15 mouse cellular contexts compared by ENCODE assay signal in genomic region chr10:128343436-128343835, GRCm38 (mm10). TPM values are rescaled to one million over a fixed set of nuclear protein-coding genes. Genes with fewer than 3 reads are reported as not detected.
DNase-seq lines count a peak whose midpoint lies in the region; ATAC-seq and TF ChIP-seq lines count a peak whose summit lies in the region.
"Had no signal": no experiment of that assay in that cellular context is flagged by ENCODE, and none has a peak within 500 bp of the region (broad histone marks: within the 10 kb centered on the region; RNA-seq: fewer than 3 reads in every experiment).

No protein-coding gene starts in this region.

- H3K36me3 ChIP-seq in lung, embryonic 14.5 days (ENCODE audit: insufficient read depth) = peaks cover 9% of the 10 kb centered on the region; the same call in 1 of the 2 replicates
- no peaks in the 10 kb centered on the region for H3K36me3 ChIP-seq in stomach, embryonic 16.5 days (ENCODE audit: control insufficient read depth, insufficient read depth, low read length)
- H3K36me3 ChIP-seq: neural tube, embryonic 12.5 days had no signal

- WGBS in lung, embryonic 14.5 days = 91% methylated on average over 1 of the region's 1 CpGs
- WGBS in lung, adult 2 months = 64% methylated on average over 1 of the region's 1 CpGs
- WGBS in stomach, embryonic 16.5 days = 86% methylated on average over 1 of the region's 1 CpGs

- H3K9ac ChIP-seq in lung, embryonic 14.5 days = no peak overlapping the region
- no peak overlapping the region; the same call in 1 of the 2 replicates for H3K9ac ChIP-seq in stomach, embryonic 16.5 days (ENCODE audit: low read length)
- H3K9ac ChIP-seq: embryonic facial prominence, embryonic 12.5 days; neural tube, embryonic 12.5 days had no signal

- peak; percentile 58; the same call in 1 of the 2 replicates for ATAC-seq in frontal cortex, adult (ENCODE audit: low TSS enrichment)
- ATAC-seq in lung, embryonic 14.5 days (ENCODE audit: insufficient read depth) = no peak
- ATAC-seq in stomach, embryonic 16.5 days (ENCODE audit: insufficient read depth, low FRiP score) = no peak

- TF ChIP-seq POLR2A in lung, adult 2 months (IDR thresholded peaks at IDR 0.05; ENCODE audit: borderline replicate concordance, extremely low read depth, low read depth, low read length) = no peak

- no peak overlapping the region for H3K4me3 ChIP-seq in lung, embryonic 14.5 days (ENCODE audit: low read depth, low read length)
- no peak overlapping the region for H3K4me3 ChIP-seq in lung, adult 2 months (replicated peaks; ENCODE audit: extremely low read depth, low read depth, low read length)
- H3K4me3 ChIP-seq in stomach, embryonic 16.5 days (replicated peaks; ENCODE audit: low read length) = no peak overlapping the region
- H3K4me3 ChIP-seq: embryonic facial prominence, embryonic 12.5 days; heart, embryonic 10.5 days; midbrain, embryonic 10.5 days; neural tube, embryonic 12.5 days had no signal

- H3K4me1 ChIP-seq in lung, embryonic 14.5 days (ENCODE audit: insufficient read depth) = peaks cover 15% of the 10 kb centered on the region
- H3K4me1 ChIP-seq in lung, adult 2 months (ENCODE audit: control insufficient read depth, insufficient read depth, low read length) = peaks cover 13% of the 10 kb centered on the region
- H3K4me1 ChIP-seq in stomach, embryonic 16.5 days (ENCODE audit: control insufficient read depth, insufficient read depth, low read length) = peaks cover 16% of the 10 kb centered on the region

- DNase-seq in frontal cortex, postnatal 25 days (ENCODE audit: low spot score in 2 of 2) = no peak
- no peak for DNase-seq in lung, embryonic 14.5 days
- no peak for DNase-seq in lung, adult 2 months
- peak; percentile 34 for DNase-seq in induced T-regulatory cell, adult 2 months (ENCODE audit: low read depth)
- no peak for DNase-seq in cerebellum, adult 11-12 months
- no peak for DNase-seq in right cerebral cortex, adult 2 months (ENCODE audit: low spot score in 2 of 2)
- DNase-seq: cerebellum, postnatal 10 days; kidney, adult 18-20 months; right cerebral cortex, postnatal 14 days had no signal

- TF ChIP-seq CTCF in lung, embryonic 14.5 days (IDR thresholded peaks at IDR 0.05; ENCODE audit: low read depth) = no peak
- TF ChIP-seq CTCF in lung, adult 2 months (IDR thresholded peaks at IDR 0.05; ENCODE audit: insufficient read depth, low read length) = no peak

- peak overlapping the region; percentile 15; the same call in 1 of the 2 replicates for H3K27ac ChIP-seq in lung, embryonic 14.5 days (ENCODE audit: low read depth)
- H3K27ac ChIP-seq in stomach, embryonic 16.5 days (ENCODE audit: low read length) = peak overlapping the region; percentile 40; the same call in 1 of the 2 replicates
- H3K27ac ChIP-seq: embryonic facial prominence, embryonic 12.5 days; heart, embryonic 10.5 days; midbrain, embryonic 10.5 days; neural tube, embryonic 12.5 days had no signal

- H3K4me2 ChIP-seq in lung, embryonic 14.5 days = no peak overlapping the region
- no peak overlapping the region for H3K4me2 ChIP-seq in stomach, embryonic 16.5 days (ENCODE audit: low read depth, low read length)
- H3K4me2 ChIP-seq: embryonic facial prominence, embryonic 12.5 days; neural tube, embryonic 12.5 days had no signal

- no peaks in the 10 kb centered on the region for H3K9me3 ChIP-seq in lung, embryonic 14.5 days (ENCODE audit: low read depth, low read length)
- no peaks in the 10 kb centered on the region for H3K9me3 ChIP-seq in stomach, embryonic 16.5 days (replicated peaks; ENCODE audit: control insufficient read depth, low read length)
- H3K9me3 ChIP-seq: embryonic facial prominence, embryonic 12.5 days; heart, embryonic 10.5 days; midbrain, embryonic 10.5 days; neural tube, embryonic 12.5 days had no signal

- no peaks in the 10 kb centered on the region for H3K27me3 ChIP-seq in lung, embryonic 14.5 days (ENCODE audit: insufficient read depth, low read length)
- no peaks in the 10 kb centered on the region for H3K27me3 ChIP-seq in stomach, embryonic 16.5 days (ENCODE audit: control insufficient read depth, insufficient read depth, low read length)
- H3K27me3 ChIP-seq: embryonic facial prominence, embryonic 12.5 days; neural tube, embryonic 12.5 days had no signal

RNA-seq across cellular contexts. Expression of gene Cs, which starts 5.9 kb away (rescaled TPM):
- polyA plus RNA-seq in lung, embryonic 14.5 days (2014; fragmentation: Nextera tagmentation; extraction: Ambion mirVana) = 205 and 211 TPM in 2 replicates
- 95.6 and 150 TPM in 2 replicates for polyA plus RNA-seq in lung, adult 2 months (2012; rRNA removed)
- polyA plus RNA-seq in stomach, embryonic 16.5 days (2015; fragmentation: Nextera tagmentation; extraction: Ambion mirVana) = 221 and 230 TPM in 2 replicates

RNA-seq across cellular contexts. Expression of gene Cnpy2, which starts 21.2 kb away (rescaled TPM):
- polyA plus RNA-seq in lung, embryonic 14.5 days (2014; fragmentation: Nextera tagmentation; extraction: Ambion mirVana) = 317 and 336 TPM in 2 replicates
- 32.0 and 55.9 TPM in 2 replicates for polyA plus RNA-seq in lung, adult 2 months (2012; rRNA removed)
- polyA plus RNA-seq in stomach, embryonic 16.5 days (2015; fragmentation: Nextera tagmentation; extraction: Ambion mirVana) = 310 and 315 TPM in 2 replicates

RNA-seq across cellular contexts. Expression of gene Coq10a, which starts 25.4 kb away (rescaled TPM):
- polyA plus RNA-seq in lung, embryonic 14.5 days (2014; fragmentation: Nextera tagmentation; extraction: Ambion mirVana) = 12.8 and 14.5 TPM in 2 replicates
- 28.9 and 48.7 TPM in 2 replicates for polyA plus RNA-seq in lung, adult 2 months (2012; rRNA removed)
- 3.4 and 3.5 TPM in 2 replicates for polyA plus RNA-seq in stomach, embryonic 16.5 days (2015; fragmentation: Nextera tagmentation; extraction: Ambion mirVana)

RNA-seq across cellular contexts. Expression of gene Ankrd52, which starts 33.5 kb away (rescaled TPM):
- polyA plus RNA-seq in lung, embryonic 14.5 days (2014; fragmentation: Nextera tagmentation; extraction: Ambion mirVana) = 15.8 and 17.0 TPM in 2 replicates
- 24.5 and 31.6 TPM in 2 replicates for polyA plus RNA-seq in lung, adult 2 months (2012; rRNA removed)
- polyA plus RNA-seq in stomach, embryonic 16.5 days (2015; fragmentation: Nextera tagmentation; extraction: Ambion mirVana) = 8.4 and 10.0 TPM in 2 replicates

RNA-seq across cellular contexts. Expression of gene Pan2, which starts 40.3 kb away (rescaled TPM):
- 33.4 and 36.2 TPM in 2 replicates for polyA plus RNA-seq in lung, embryonic 14.5 days (2014; fragmentation: Nextera tagmentation; extraction: Ambion mirVana)
- 22.8 and 30.7 TPM in 2 replicates for polyA plus RNA-seq in lung, adult 2 months (2012; rRNA removed)
- 29.0 and 30.4 TPM in 2 replicates for polyA plus RNA-seq in stomach, embryonic 16.5 days (2015; fragmentation: Nextera tagmentation; extraction: Ambion mirVana)
